Mouse (Mus musculus) heart, embryonic 14.5 days (tissue): ENCODE data around the gene Snx11. TPM values are rescaled to one million over a fixed set of nuclear protein-coding genes. Genes with fewer than 3 reads are reported as not detected.

ENCODE experiments used
- ATAC-seq: fragments of 200-750 bp; cut with Nextera tagmentation; 2 replicates; pipeline ENCODE4 v1.8.0; 2017; ENCODE audit warnings: low read depth, moderate TSS enrichment; ENCODE audit not compliant: insufficient number of reproducible peaks, insufficient read depth, low FRiP score
- H3K27ac ChIP-seq, 2 experiments: fragments of 200-500 bp in 1 of 2; fragments of 300-500 bp in 1 of 2; sonication (generic) in 1 of 2; replicated peaks in 1 of 2; 2 replicates each; pipeline ENCODE4 v1.5.1; 2012 to 2014; ENCODE audit warnings: low read depth in 2 of 2, low read length in 2 of 2, control low read depth in 1 of 2, mild to moderate bottlenecking in 1 of 2, mixed read lengths in 1 of 2; ENCODE audit not compliant: control insufficient read depth in 1 of 2, insufficient read depth in 1 of 2
- H3K27me3 ChIP-seq: fragments of 300-500 bp; sonication (generic); 2 replicates; pipeline ENCODE4 v1.6.1; 2014; ENCODE audit warnings: mild to moderate bottlenecking, low read length, control low read depth; ENCODE audit not compliant: control insufficient read depth, insufficient read depth
- H3K36me3 ChIP-seq: fragments of 300-500 bp; sonication (generic); 2 replicates; pipeline ENCODE4 v1.6.1; 2014; ENCODE audit warnings: mild to moderate bottlenecking, control low read depth, low read length, mixed read lengths; ENCODE audit not compliant: control insufficient read depth, insufficient read depth
- H3K4me1 ChIP-seq, 2 experiments: fragments of 200-500 bp in 1 of 2; fragments of 300-500 bp in 1 of 2; sonication (generic) in 1 of 2; 2 replicates each; pipeline ENCODE4 v1.6.1; 2012 to 2014; ENCODE audit warnings: low read length in 2 of 2, control low read depth in 1 of 2, mixed read lengths in 1 of 2; ENCODE audit not compliant: control insufficient read depth in 2 of 2, insufficient read depth in 2 of 2
- H3K4me2 ChIP-seq: fragments of 300-500 bp; sonication (generic); 2 replicates; pipeline ENCODE4 v1.6.1; 2014; ENCODE audit warnings: mild to moderate bottlenecking, low read length
- H3K4me3 ChIP-seq, 2 experiments: fragments of 200-500 bp in 1 of 2; fragments of 300-500 bp in 1 of 2; sonication (generic) in 1 of 2; 2 replicates each; pipeline ENCODE4 v1.5.1; 2012 to 2014; ENCODE audit warnings: low read length in 2 of 2, mild to moderate bottlenecking in 2 of 2, control low read depth in 1 of 2, low read depth in 1 of 2, moderate library complexity in 1 of 2; ENCODE audit not compliant: control insufficient read depth in 1 of 2, insufficient read depth in 1 of 2
- H3K9ac ChIP-seq: fragments of 300-500 bp; sonication (generic); 2 replicates; pipeline ENCODE4 v1.6.1; 2014; ENCODE audit warnings: mild to moderate bottlenecking, low read length
- H3K9me3 ChIP-seq: fragments of 300-500 bp; sonication (generic); 2 replicates; pipeline ENCODE4 v1.6.1; 2016; ENCODE audit warnings: low read length, control low read depth; ENCODE audit not compliant: control insufficient read depth
- WGBS: fragments of 180-500 bp; shearing (Covaris S2); extraction: QIAGEN DNeasy Blood & Tissue Kit; methylation state at CpG from one replicate; pipeline ENCODE4 v1.1.7; 2014; 5-methylcytosine and 5-hydroxymethylcytosine counted together
- polyA plus RNA-seq: library from polyadenylated mRNA; unstranded; fragments of >200 nt; fragmentation: Nextera tagmentation; extraction: Ambion mirVana; gene quantifications from 2 replicates; pipeline ENCODE4 v1.2.1, GENCODE M21; 2014

Snx11 gene
- polyA plus RNA-seq, 1 experiment from 2014 or later = 6.1 TPM

- WGBS = 49% methylated on average over 12 of the region's 12 CpGs
- H3K4me3 ChIP-seq = no peak overlapping the region
- H3K27me3 ChIP-seq = peaks cover 27% of the 10 kb centered on the region
- H3K27ac ChIP-seq = no peak overlapping the region
- no peak overlapping the region for H3K9ac ChIP-seq
- no peaks in the 10 kb centered on the region for H3K9me3 ChIP-seq
- ATAC-seq = no peak
- H3K4me1 ChIP-seq = no peaks in the 10 kb centered on the region
- no peak overlapping the region for H3K4me2 ChIP-seq
- no peaks in the 10 kb centered on the region for H3K36me3 ChIP-seq
Observed at GRCm38 (mm10) chr11:96741995-96742394, 35.4 kb downstream of the Snx11 start.

- Histone ChIP-seq H3K9ac (no peak overlapping the region), H3K27ac (no peak overlapping the region), H3K4me1 (peaks cover 3 to 6% of the 10 kb centered on the region in 2 experiments; a peak in 2 of 4 replicates), H3K27me3 (peaks cover 27% of the 10 kb centered on the region), H3K4me2 (no peak overlapping the region), H3K36me3 (no peaks in the 10 kb centered on the region), H3K9me3 (no peaks in the 10 kb centered on the region), H3K4me3 (no peak overlapping the region)
- ATAC-seq = no peak
- WGBS = 74% methylated on average over 12 of the region's 12 CpGs
Observed at GRCm38 (mm10) chr11:96740796-96741195, 36.6 kb downstream of the Snx11 start.

- Histone ChIP-seq H3K4me1 (peaks cover 5 to 6% of the 10 kb centered on the region in 2 experiments; a peak in 2 of 4 replicates), H3K9ac (no peak overlapping the region), H3K27ac (no peak overlapping the region), H3K9me3 (no peaks in the 10 kb centered on the region), H3K27me3 (peaks cover 21% of the 10 kb centered on the region), H3K36me3 (no peaks in the 10 kb centered on the region), H3K4me3 (no peak overlapping the region), H3K4me2 (no peak overlapping the region)
- WGBS = 77% methylated on average over 14 of the region's 14 CpGs
- no peak for ATAC-seq
Observed at GRCm38 (mm10) chr11:96737673-96738471, 39.5 kb downstream of the Snx11 start.

DNA sequence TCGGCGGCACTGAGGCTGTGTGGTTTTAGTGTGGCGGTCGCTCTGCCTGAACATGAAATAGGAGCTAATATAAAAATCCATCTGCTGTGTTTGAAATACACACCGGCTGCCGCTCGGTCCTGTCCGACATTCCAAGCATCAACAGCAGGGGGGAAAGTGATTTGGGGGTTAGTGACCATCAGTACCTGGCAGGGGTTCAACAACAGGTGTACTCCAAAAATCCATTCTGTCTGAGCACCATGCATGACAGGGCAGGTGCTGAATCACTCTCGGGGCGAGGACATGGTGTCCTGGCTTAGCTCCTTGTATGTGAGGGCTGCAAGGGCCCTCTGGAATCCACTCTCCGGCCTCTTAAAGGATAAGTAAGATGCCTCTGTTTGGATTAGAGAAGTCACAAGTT, 41.0 kb downstream of the Snx11 start:
- Histone ChIP-seq H3K9me3 (no peaks in the 10 kb centered on the region), H3K36me3 (no peaks in the 10 kb centered on the region), H3K9ac (0 out of 2 replicates have a peak overlapping the region, but pooled peaks have one; percentile 68), H3K27me3 (peaks cover 16% of the 10 kb centered on the region; the same call in 1 of the 2 replicates), H3K4me1 (peaks cover 5 to 6% of the 10 kb centered on the region in 2 experiments; a peak in 2 of 4 replicates), H3K4me2 (peak overlapping the region; percentile 65), H3K4me3 (peak overlapping the region; percentile 27 to 44), H3K27ac (no peak overlapping the region)
- ATAC-seq = no peak
- 14% methylated on average over 11 of the region's 11 CpGs for WGBS

DNA sequence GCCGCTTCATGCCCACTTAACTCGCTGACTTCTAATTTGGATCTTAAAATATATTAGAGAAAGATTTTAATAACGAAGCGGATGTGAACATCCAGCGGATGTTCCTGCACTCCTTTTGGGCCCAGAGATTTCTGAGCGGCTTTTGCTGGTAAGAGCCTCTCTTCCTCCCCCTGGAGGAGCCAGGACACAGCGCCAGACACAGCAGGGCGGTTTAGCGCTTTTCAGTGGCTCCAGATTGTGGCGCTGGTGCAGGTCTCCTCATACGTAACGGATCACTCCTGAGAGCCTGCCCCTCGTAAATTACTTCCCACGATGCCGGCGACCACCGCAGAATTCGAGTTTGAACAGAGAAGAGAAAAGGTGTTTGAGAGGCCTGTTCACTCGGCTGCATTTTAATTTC, 41.5 kb downstream of the Snx11 start:
- WGBS = under 1% methylated on average over 19 of the region's 19 CpGs
- H3K9me3 ChIP-seq = no peaks in the 10 kb centered on the region
- peaks cover 5 to 6% of the 10 kb centered on the region in 2 experiments; a peak in 2 of 4 replicates for H3K4me1 ChIP-seq
- H3K36me3 ChIP-seq = no peaks in the 10 kb centered on the region
- peak overlapping the region; percentile 68; the same call in 1 of the 2 replicates for H3K9ac ChIP-seq
- peak overlapping the region; percentile 65 for H3K4me2 ChIP-seq
- ATAC-seq = no peak
- no peak overlapping the region for H3K27ac ChIP-seq
- H3K27me3 ChIP-seq = peaks cover 12% of the 10 kb centered on the region; the same call in 1 of the 2 replicates
- H3K4me3 ChIP-seq = peak overlapping the region; percentile 27 to 44

GRCm38 (mm10) chr11:96732657-96733056, 44.7 kb downstream of the Snx11 start:
- no peak for ATAC-seq
- H3K36me3 ChIP-seq = no peaks in the 10 kb centered on the region
- H3K9me3 ChIP-seq = no peaks in the 10 kb centered on the region
- H3K4me1 ChIP-seq = peaks cover 5 to 6% of the 10 kb centered on the region in 2 experiments; a peak in 2 of 4 replicates
- whole genome bisulfite sequencing = 74% methylated on average over 4 of the region's 4 CpGs
- no peak overlapping the region for H3K9ac ChIP-seq
- peaks cover 10% of the 10 kb centered on the region; the same call in 1 of the 2 replicates for H3K27me3 ChIP-seq
- H3K4me3 ChIP-seq = no peak overlapping the region
- H3K27ac ChIP-seq = no peak overlapping the region
- H3K4me2 ChIP-seq = no peak overlapping the region

DNA sequence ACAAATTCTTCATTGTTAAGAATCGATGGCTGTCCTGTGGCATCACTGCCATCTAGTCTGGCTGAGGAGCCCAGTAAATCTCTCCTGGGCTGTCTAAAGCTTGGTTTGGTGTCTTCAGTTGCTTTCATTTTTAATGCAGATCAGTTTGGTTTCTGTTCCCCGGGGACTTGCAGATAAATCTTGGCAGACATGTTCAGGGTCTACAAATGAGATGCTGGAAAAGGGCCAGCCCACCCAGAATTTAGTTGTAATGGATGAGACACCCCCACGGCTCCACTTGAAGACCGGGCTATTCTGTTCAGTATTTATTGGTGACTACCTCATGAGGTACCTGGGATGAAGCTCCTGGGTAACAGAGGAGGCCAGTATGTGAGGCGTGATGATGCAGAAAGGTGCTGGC, 47.0 kb downstream of the Snx11 start:
- Histone ChIP-seq H3K27me3 (no peaks in the 10 kb centered on the region), H3K4me1 (peaks cover 0 to 3% of the 10 kb centered on the region in 2 experiments; a peak in 1 of 4 replicates), H3K4me2 (no peak overlapping the region), H3K27ac (no peak overlapping the region), H3K9ac (no peak overlapping the region), H3K36me3 (no peaks in the 10 kb centered on the region), H3K9me3 (no peaks in the 10 kb centered on the region), H3K4me3 (no peak overlapping the region)
- no peak for ATAC-seq
- WGBS = 82% methylated on average over 5 of the region's 5 CpGs
